Mouse (Mus musculus): Measurements from ENCODE around the gene Mag.

Mag gene

GRCm38 (mm10) chr7:30887568-30888188, 27.0 kb downstream of the Mag start:
- in situ Hi-C loops (cut with MboI; ENCODE audit: low pct_unique_long_range_greater_than_20kb in 1 of 2, low sequenced_read_pairs in 2 of 2, unreplicated experiment in 1 of 2) = no loop called here

GRCm38 (mm10) chr7:30886852-30887251, 27.8 kb downstream of the Mag start:
- in situ Hi-C loops (cut with MboI; ENCODE audit: low pct_unique_long_range_greater_than_20kb in 1 of 2, low sequenced_read_pairs in 2 of 2, unreplicated experiment in 1 of 2) = no loop called here

- in situ Hi-C loops (cut with MboI; ENCODE audit: low pct_unique_long_range_greater_than_20kb in 1 of 2, low sequenced_read_pairs in 2 of 2, unreplicated experiment in 1 of 2) = no loop called here
These were observed 30.6 kb downstream of the Mag start for GRCm38 (mm10) chr7:30884047-30884446.

GRCm38 (mm10) chr7:30881367-30881766, 33.3 kb downstream of the Mag start:
- in situ Hi-C loops (cut with MboI; ENCODE audit: low pct_unique_long_range_greater_than_20kb in 1 of 2, low sequenced_read_pairs in 2 of 2, unreplicated experiment in 1 of 2) = no loop called here

GRCm38 (mm10) chr7:30880176-30880575, 34.5 kb downstream of the Mag start, which contains the start of gene Cd22:
Gene Cd22, minus strand, starts transcription at chr7:30880342.
- in situ Hi-C loops (cut with MboI; ENCODE audit: low pct_unique_long_range_greater_than_20kb in 1 of 2, low sequenced_read_pairs in 2 of 2, unreplicated experiment in 1 of 2) = no loop called here

- in situ Hi-C loops (cut with MboI; ENCODE audit: low pct_unique_long_range_greater_than_20kb in 1 of 2, low sequenced_read_pairs in 2 of 2, unreplicated experiment in 1 of 2) = no loop called here
These were observed 35.7 kb downstream of the Mag start for GRCm38 (mm10) chr7:30878950-30879349.

- in situ Hi-C loops (cut with MboI; ENCODE audit: low pct_unique_long_range_greater_than_20kb in 1 of 2, low sequenced_read_pairs in 2 of 2, unreplicated experiment in 1 of 2) = loop anchor here in 1 of 2 experiments (5.0 kb wide), 1 partner anchor 99 kb away; the partner anchor contains the start of genes Fam187b and Lsr
These were observed 41.6 kb downstream of the Mag start for GRCm38 (mm10) chr7:30873083-30873482.

- in situ Hi-C loops (cut with MboI; ENCODE audit: low pct_unique_long_range_greater_than_20kb in 1 of 2, low sequenced_read_pairs in 2 of 2, unreplicated experiment in 1 of 2) = loop anchor here in 1 of 2 experiments (5.0 kb wide), 1 partner anchor 46 kb away; no protein-coding TSS in a partner anchor
These were observed 51.3 kb downstream of the Mag start for GRCm38 (mm10) chr7:30863386-30863785.

GRCm38 (mm10) chr7:30861464-30861863, 53.2 kb downstream of the Mag start, which contains the start of gene Ffar1:
Gene Ffar1, minus strand, starts transcription at chr7:30861564.
- in situ Hi-C loops (cut with MboI; ENCODE audit: low pct_unique_long_range_greater_than_20kb in 1 of 2, low sequenced_read_pairs in 2 of 2, unreplicated experiment in 1 of 2) = loop anchor here in 1 of 2 experiments (5.0 kb wide), 1 partner anchor 44 kb away; no protein-coding TSS in a partner anchor

GRCm38 (mm10) chr7:30859635-30860402, 54.9 kb downstream of the Mag start:
- in situ Hi-C loops (cut with MboI; ENCODE audit: low pct_unique_long_range_greater_than_20kb in 1 of 2, low sequenced_read_pairs in 2 of 2, unreplicated experiment in 1 of 2) = loop anchor here in 1 of 2 experiments (5.0 kb wide), 1 partner anchor 43 kb away; no protein-coding TSS in a partner anchor

- in situ Hi-C loops (cut with MboI; ENCODE audit: low pct_unique_long_range_greater_than_20kb in 1 of 2, low sequenced_read_pairs in 2 of 2, unreplicated experiment in 1 of 2) = no loop called here
These were observed 55.4 kb downstream of the Mag start for GRCm38 (mm10) chr7:30859290-30859634.

- in situ Hi-C loops (cut with MboI; ENCODE audit: low pct_unique_long_range_greater_than_20kb in 1 of 2, low sequenced_read_pairs in 2 of 2, unreplicated experiment in 1 of 2) = no loop called here
These were observed 56.9 kb downstream of the Mag start for GRCm38 (mm10) chr7:30857746-30858145.

GRCm38 (mm10) chr7:30856078-30856477, 58.6 kb downstream of the Mag start, which contains the start of gene Ffar3:
Gene Ffar3, minus strand, starts transcription at chr7:30856178.
- in situ Hi-C loops (cut with MboI; ENCODE audit: low pct_unique_long_range_greater_than_20kb in 1 of 2, low sequenced_read_pairs in 2 of 2, unreplicated experiment in 1 of 2) = no loop called here

GRCm38 (mm10) chr7:30851421-30851820, 63.3 kb downstream of the Mag start:
- in situ Hi-C loops (cut with MboI; ENCODE audit: low pct_unique_long_range_greater_than_20kb in 1 of 2, low sequenced_read_pairs in 2 of 2, unreplicated experiment in 1 of 2) = no loop called here
